Mouse (Mus musculus) heart, adult 2 months (tissue): ENCODE data around the gene Cdk9. TPM values are rescaled to one million over a fixed set of nuclear protein-coding genes. Genes with fewer than 3 reads are reported as not detected.
A peak's percentile ranks its signal among the peaks of the same experiment; 100 is the strongest.

Source experiments
- DNase-seq, 2 experiments: peaks; one replicate each; pipeline ENCODE4 v3.0.0; 2021
- H3K27ac ChIP-seq: fragments of 200-600 bp; 2 replicates; pipeline ENCODE4 v1.8.1; 2022
- H3K27me3 ChIP-seq: fragments of 200-500 bp; 2 replicates; pipeline ENCODE4 v1.6.1; 2012; ENCODE audit warnings: mild to moderate bottlenecking, low read length, inconsistent platforms, mixed read lengths; ENCODE audit not compliant: control insufficient read depth, insufficient read depth
- H3K36me3 ChIP-seq: fragments of 200-500 bp; 2 replicates; pipeline ENCODE4 v1.6.1; 2012; ENCODE audit warnings: low read length, inconsistent platforms; ENCODE audit not compliant: control insufficient read depth, insufficient read depth
- H3K4me1 ChIP-seq: fragments of 200-500 bp; 2 replicates; pipeline ENCODE4 v1.6.1; 2011; ENCODE audit warnings: low read length; ENCODE audit not compliant: control insufficient read depth, insufficient read depth
- H3K4me3 ChIP-seq: fragments of 200-600 bp; 2 replicates; pipeline ENCODE4 v1.8.1; 2022
- H3K79me2 ChIP-seq: fragments of 200-500 bp; replicated peaks from 2 replicates; pipeline ENCODE4 v1.6.1; 2012; ENCODE audit warnings: mild to moderate bottlenecking, inconsistent platforms, low read length, moderate library complexity, mixed read lengths; ENCODE audit not compliant: control insufficient read depth, insufficient read depth
- H3K9ac ChIP-seq: fragments of 200-500 bp; 2 replicates; pipeline ENCODE4 v1.6.1; 2012; ENCODE audit warnings: low read depth, mild to moderate bottlenecking, control low read depth, inconsistent platforms, low read length, mixed read lengths
- CTCF ChIP-seq: fragments of 200-600 bp; IDR thresholded peaks from 2 replicates; pipeline ENCODE4 v1.8.1; 2022; ENCODE audit warnings: antibody characterized with exemption, mild to moderate bottlenecking, moderate library complexity
- EP300 ChIP-seq: fragments of 200-500 bp; IDR thresholded peaks from 2 replicates; pipeline ENCODE4 v1.6.1; 2011; ENCODE audit warnings: low read depth, low read length, control low read depth; ENCODE audit not compliant: insufficient read depth
- POLR2A ChIP-seq: fragments of 200-500 bp; IDR thresholded peaks from 2 replicates; pipeline ENCODE4 v1.6.1; 2011; ENCODE audit warnings: mild to moderate bottlenecking, low read depth, low read length, control low read depth; ENCODE audit not compliant: insufficient read depth
- WGBS: fragments of 180-500 bp; shearing (Covaris S2); methylation state at CpG from one replicate; pipeline ENCODE4 v1.1.7; 2018; 5-methylcytosine and 5-hydroxymethylcytosine counted together
- intact Hi-C: fragments of 180-260 bp; cut with DNase I; formaldehyde crosslinking; loops from one replicate; pipeline ENCODE4 v1.15.1; 2025
- polyA plus RNA-seq: library from polyadenylated mRNA; depleted of rRNA; stranded (reverse); fragments of >200 nt; gene quantifications from 2 replicates; pipeline ENCODE4 v1.2.3, GENCODE M21; 2012
- total RNA-seq, 2 experiments: library from RNA; stranded (reverse); gene quantifications; 2 replicates each; pipeline ENCODE4 v1.2.3; 2021

Gene Cdk9
- total and polyA plus RNA-seq, 3 experiments = 21.0 to 42.3 (median 25.3) TPM

DNA sequence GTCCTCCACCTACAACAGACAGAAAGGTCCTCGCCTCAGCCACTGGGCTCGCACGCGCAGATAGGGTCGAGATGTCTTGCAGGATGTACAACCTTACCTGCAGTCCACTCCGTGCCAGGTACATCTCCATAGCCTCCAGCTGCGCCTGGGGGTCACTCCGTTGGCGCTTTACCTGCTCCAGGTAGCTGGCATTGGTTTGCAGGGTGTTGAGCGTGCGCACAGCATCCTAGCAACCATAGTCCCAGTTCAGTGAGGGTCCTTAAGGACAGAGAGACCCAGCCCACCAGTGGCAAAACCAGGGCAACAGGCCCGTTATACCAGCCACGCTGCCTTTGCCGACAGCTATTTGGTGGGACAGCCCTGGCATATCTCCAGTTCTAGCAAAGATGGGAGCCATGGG, 20.4 kb downstream of the Cdk9 start:
- Histone ChIP-seq H3K79me2 (no peaks in the 10 kb centered on the region), H3K4me3 (no peak overlapping the region), H3K27ac (no peak overlapping the region), H3K27me3 (no peaks in the 10 kb centered on the region), H3K9ac (no peak overlapping the region), H3K4me1 (peaks cover 3% of the 10 kb centered on the region), H3K36me3 (no peaks in the 10 kb centered on the region)
- TF ChIP-seq CTCF = no peak
- no peak for TF ChIP-seq EP300
- TF ChIP-seq POLR2A = no peak
- 94% methylated on average over 14 of the region's 14 CpGs for WGBS
- intact Hi-C loops = no loop called here
- DNase-seq = no peak

- H3K9ac ChIP-seq = no peak overlapping the region
- WGBS = 80% methylated on average over 11 of the region's 11 CpGs
- DNase-seq = no peak
- no peak overlapping the region for H3K4me3 ChIP-seq
- no peaks in the 10 kb centered on the region for H3K79me2 ChIP-seq
- intact Hi-C loops = no loop called here
- H3K4me1 ChIP-seq = peaks cover 3% of the 10 kb centered on the region
- no peaks in the 10 kb centered on the region for H3K27me3 ChIP-seq
- no peaks in the 10 kb centered on the region for H3K36me3 ChIP-seq
- TF ChIP-seq POLR2A (no peak), EP300 (no peak)
- no peak overlapping the region for H3K27ac ChIP-seq
Observed at GRCm38 (mm10) chr2:32691041-32691440, 21.8 kb downstream of the Cdk9 start.

GRCm38 (mm10) chr2:32689420-32689819, 23.5 kb downstream of the Cdk9 start:
- H3K27ac ChIP-seq = no peak overlapping the region
- no peaks in the 10 kb centered on the region for H3K36me3 ChIP-seq
- no peak for TF ChIP-seq POLR2A
- TF ChIP-seq EP300 = peak; percentile 98
- peak; percentile 100; the same call in 1 of the 2 replicates for TF ChIP-seq CTCF
- H3K4me3 ChIP-seq = no peak overlapping the region
- H3K27me3 ChIP-seq = no peaks in the 10 kb centered on the region
- peak; percentile 87 to 88 for DNase-seq
- WGBS = 15% methylated on average over 5 of the region's 5 CpGs
- intact Hi-C loops = loop anchor here (1.0 to 2.0 kb wide), 3 partner anchors 27 to 106 kb away; no protein-coding TSS in a partner anchor
- H3K4me1 ChIP-seq = peaks cover 3% of the 10 kb centered on the region
- H3K9ac ChIP-seq = no peak overlapping the region
- H3K79me2 ChIP-seq = no peaks in the 10 kb centered on the region

- TF ChIP-seq POLR2A (no peak), EP300 (no peak)
- Histone ChIP-seq H3K4me3 (no peak overlapping the region), H3K79me2 (no peaks in the 10 kb centered on the region), H3K4me1 (peaks cover 2% of the 10 kb centered on the region), H3K9ac (no peak overlapping the region), H3K36me3 (no peaks in the 10 kb centered on the region), H3K27me3 (no peaks in the 10 kb centered on the region), H3K27ac (no peak overlapping the region)
- intact Hi-C loops = loop anchor here (2.0 kb wide), 1 partner anchor 15 kb away; no protein-coding TSS in a partner anchor
- no peak for DNase-seq
- WGBS = 89% methylated on average over 8 of the region's 8 CpGs
Observed at GRCm38 (mm10) chr2:32687562-32687961, 25.3 kb downstream of the Cdk9 start.

DNA sequence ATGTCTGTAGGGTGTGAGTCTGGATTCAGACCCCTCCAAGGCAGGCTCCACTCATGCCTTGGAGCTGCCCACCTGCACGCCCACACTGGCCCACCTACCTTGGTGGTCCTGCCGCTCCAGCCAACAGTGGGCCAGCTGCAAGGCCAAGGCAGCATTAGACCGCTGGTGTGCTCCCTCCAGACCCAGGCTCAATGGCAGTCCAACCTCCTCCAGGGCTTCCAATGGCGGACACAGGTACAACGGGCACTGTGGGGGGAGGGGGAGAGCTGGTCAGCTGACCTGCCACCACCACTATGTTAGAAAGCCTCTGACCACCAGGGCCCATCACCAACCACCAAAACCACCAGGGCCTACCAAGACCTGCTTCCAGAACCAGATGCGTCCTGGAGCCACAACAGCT, 26.2 kb downstream of the Cdk9 start:
- WGBS = 91% methylated on average over 6 of the region's 6 CpGs
- Histone ChIP-seq H3K27ac (no peak overlapping the region), H3K27me3 (no peaks in the 10 kb centered on the region), H3K79me2 (no peaks in the 10 kb centered on the region), H3K4me1 (peaks cover 2% of the 10 kb centered on the region), H3K36me3 (no peaks in the 10 kb centered on the region), H3K4me3 (no peak overlapping the region), H3K9ac (no peak overlapping the region)
- TF ChIP-seq CTCF = no peak
- TF ChIP-seq EP300 = no peak
- TF ChIP-seq POLR2A = no peak
- intact Hi-C loops = loop anchor here (2.0 kb wide), 1 partner anchor 14 kb away; no protein-coding TSS in a partner anchor
- no peak for DNase-seq

DNA sequence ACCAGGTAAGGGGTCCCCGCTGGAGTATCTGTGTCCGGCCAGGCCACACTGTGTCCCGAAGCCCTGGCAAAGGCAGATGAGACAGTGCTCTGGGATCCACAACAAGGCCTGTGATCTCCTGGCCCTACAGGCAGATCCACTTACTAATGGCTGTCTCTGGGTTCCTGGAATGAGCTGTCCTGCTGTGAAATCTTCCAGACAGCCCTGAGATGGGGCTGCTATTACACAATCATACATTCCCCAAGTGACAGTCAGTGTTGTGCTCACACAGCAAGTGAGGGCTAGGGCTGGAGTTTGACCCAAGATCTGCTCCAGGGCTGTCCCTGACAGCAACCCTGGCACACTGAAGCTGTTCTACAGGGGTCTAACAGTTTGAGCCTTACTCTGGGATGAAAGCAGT, 27.1 kb downstream of the Cdk9 start:
- intact Hi-C loops = loop anchor here (2.0 kb wide), 1 partner anchor 13 kb away; no protein-coding TSS in a partner anchor
- no peak overlapping the region for H3K4me3 ChIP-seq
- no peak for DNase-seq
- no peaks in the 10 kb centered on the region for H3K36me3 ChIP-seq
- H3K4me1 ChIP-seq = peaks cover 2% of the 10 kb centered on the region
- TF ChIP-seq EP300 (no peak), CTCF (no peak), POLR2A (no peak)
- no peaks in the 10 kb centered on the region for H3K79me2 ChIP-seq
- H3K27ac ChIP-seq = no peak overlapping the region
- 93% methylated on average over 3 of the region's 3 CpGs for WGBS
- no peaks in the 10 kb centered on the region for H3K27me3 ChIP-seq
- H3K9ac ChIP-seq = no peak overlapping the region
